Comparison of ENCODE assay signal across 30 mouse cellular contexts in the genomic region with DNA sequence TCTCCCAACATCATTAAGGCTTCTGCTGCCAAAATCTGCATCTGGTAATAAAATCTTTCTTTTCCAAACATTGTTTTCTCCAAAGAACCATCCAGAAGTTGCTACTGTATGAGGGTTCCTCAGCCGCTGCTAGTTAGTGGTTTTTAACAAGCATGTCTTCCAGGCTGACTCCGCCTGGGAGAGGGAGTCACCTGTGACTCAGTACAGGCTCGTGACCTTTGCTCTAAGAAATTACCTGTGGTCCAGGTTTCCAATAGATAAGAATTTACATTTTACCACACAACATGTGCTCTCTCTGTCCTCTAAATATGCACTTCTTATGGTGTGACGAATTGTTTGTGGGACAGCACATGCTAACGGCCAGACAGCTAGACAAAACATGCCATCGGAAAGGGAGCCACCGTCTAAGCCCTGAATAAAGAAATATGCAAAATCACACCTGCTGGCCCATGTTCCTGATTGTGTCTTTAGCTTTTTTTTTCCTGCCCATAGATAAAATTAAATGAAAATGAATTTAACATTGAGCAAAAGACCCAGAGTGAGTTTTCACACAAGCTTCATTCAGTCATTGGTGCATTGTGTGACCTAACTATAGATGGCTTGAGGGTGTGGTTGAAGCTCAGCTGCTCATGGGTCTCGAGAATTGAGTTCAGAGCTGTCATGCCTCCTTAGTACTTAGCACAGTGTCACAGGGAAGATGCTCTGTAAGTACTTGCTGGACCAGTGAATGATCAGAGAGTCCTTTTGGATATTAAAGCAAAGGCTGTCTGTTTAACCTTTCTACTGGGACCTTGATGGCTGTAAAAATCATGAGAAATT. TPM values are rescaled to one million over a fixed set of nuclear protein-coding genes. Genes with fewer than 3 reads are reported as not detected.
A peak's percentile ranks its signal among the peaks of the same experiment; 100 is the strongest.
DNase-seq lines count a peak whose midpoint lies in the region; ATAC-seq and TF ChIP-seq lines count a peak whose summit lies in the region.
"Had no signal": no experiment of that assay in that cellular context is flagged by ENCODE, and none has a peak within 500 bp of the region (broad histone marks: within the 10 kb centered on the region; RNA-seq: fewer than 3 reads in every experiment).

No protein-coding gene starts in this region.

- H3K27ac ChIP-seq in forebrain, embryonic 15.5 days (replicated peaks): no peak overlapping the region
- no peak overlapping the region for H3K27ac ChIP-seq in forebrain, embryonic 12.5 days
- H3K27ac ChIP-seq in midbrain, embryonic 13.5 days: no peak overlapping the region
- H3K27ac ChIP-seq in midbrain, embryonic 11.5 days (ENCODE audit: low read depth, low read length): no peak overlapping the region
- no peak overlapping the region for H3K27ac ChIP-seq in hindbrain, embryonic 12.5 days
- H3K27ac ChIP-seq: hindbrain, embryonic 13.5 days; layer of hippocampus, adult 2 months; limb, embryonic 15.5 days; liver, embryonic 13.5 days; macrophage; neural tube, embryonic 12.5 days had no signal

- H3K27me3 ChIP-seq in forebrain, embryonic 15.5 days: no peaks in the 10 kb centered on the region
- H3K27me3 ChIP-seq in forebrain, embryonic 12.5 days: no peaks in the 10 kb centered on the region
- H3K27me3 ChIP-seq in midbrain, embryonic 13.5 days: no peaks in the 10 kb centered on the region
- no peaks in the 10 kb centered on the region for H3K27me3 ChIP-seq in midbrain, embryonic 11.5 days (ENCODE audit: control insufficient read depth, insufficient read depth, low read length)
- no peaks in the 10 kb centered on the region for H3K27me3 ChIP-seq in myocyte (ENCODE audit: control insufficient read depth, insufficient read depth, insufficient read length)
- H3K27me3 ChIP-seq in hindbrain, embryonic 12.5 days: no peaks in the 10 kb centered on the region
- H3K27me3 ChIP-seq: hindbrain, embryonic 13.5 days; limb, embryonic 15.5 days; liver, embryonic 13.5 days; neural tube, embryonic 12.5 days had no signal

- whole genome bisulfite sequencing in forebrain, embryonic 15.5 days: 49% methylated on average over 8 of the region's 8 CpGs
- 70% methylated on average over 8 of the region's 8 CpGs for WGBS in forebrain, embryonic 12.5 days
- 52% methylated on average over 8 of the region's 8 CpGs for WGBS in midbrain, embryonic 13.5 days
- WGBS in midbrain, embryonic 11.5 days: 68% methylated on average over 8 of the region's 8 CpGs
- 51% methylated on average over 8 of the region's 8 CpGs for WGBS in hindbrain, embryonic 12.5 days

- peak; percentile 79 for ATAC-seq in forebrain, embryonic 15.5 days (replicated peaks)
- no peak for ATAC-seq in forebrain, embryonic 12.5 days (ENCODE audit: low FRiP score)
- peak; percentile 68; the same call in 1 of the 2 replicates for ATAC-seq in midbrain, embryonic 13.5 days
- ATAC-seq in midbrain, embryonic 11.5 days (ENCODE audit: low FRiP score): no peak
- no peak for ATAC-seq in hindbrain, embryonic 12.5 days (ENCODE audit: low FRiP score)
- ATAC-seq: CD4-positive, CD25-positive, alpha-beta regulatory T cell, adult 4 months; lung, postnatal 0 days had no signal

- H3K4me3 ChIP-seq in forebrain, embryonic 15.5 days: no peak overlapping the region
- H3K4me3 ChIP-seq in forebrain, embryonic 12.5 days (replicated peaks): no peak overlapping the region
- H3K4me3 ChIP-seq in midbrain, embryonic 13.5 days (replicated peaks): no peak overlapping the region
- no peak overlapping the region for H3K4me3 ChIP-seq in midbrain, embryonic 11.5 days (ENCODE audit: low read depth, low read length)
- H3K4me3 ChIP-seq in myocyte: no peak overlapping the region
- H3K4me3 ChIP-seq in hindbrain, embryonic 12.5 days: no peak overlapping the region
- H3K4me3 ChIP-seq: erythroblast, embryonic 14.5 days; hindbrain, embryonic 13.5 days; layer of hippocampus, adult 2 months; limb, embryonic 15.5 days; liver, embryonic 13.5 days; neural tube, embryonic 12.5 days had no signal

- H3K4me2 ChIP-seq in forebrain, embryonic 15.5 days (replicated peaks): no peak overlapping the region
- H3K4me2 ChIP-seq in forebrain, embryonic 12.5 days: no peak overlapping the region
- H3K4me2 ChIP-seq in midbrain, embryonic 13.5 days (replicated peaks): no peak overlapping the region
- no peak overlapping the region for H3K4me2 ChIP-seq in midbrain, embryonic 11.5 days
- no peak overlapping the region for H3K4me2 ChIP-seq in myocyte (ENCODE audit: low read depth)
- H3K4me2 ChIP-seq in hindbrain, embryonic 12.5 days (replicated peaks): no peak overlapping the region
- H3K4me2 ChIP-seq: heart, embryonic 11.5 days; hindbrain, embryonic 13.5 days; limb, embryonic 15.5 days; liver, embryonic 13.5 days; neural tube, embryonic 12.5 days had no signal

- H3K9me3 ChIP-seq in forebrain, embryonic 15.5 days: no peaks in the 10 kb centered on the region
- H3K9me3 ChIP-seq in forebrain, embryonic 12.5 days: no peaks in the 10 kb centered on the region
- H3K9me3 ChIP-seq in midbrain, embryonic 13.5 days: peaks cover 3% of the 10 kb centered on the region; the same call in 1 of the 2 replicates
- H3K9me3 ChIP-seq in midbrain, embryonic 11.5 days (ENCODE audit: control insufficient read depth, low read length): no peaks in the 10 kb centered on the region
- no peaks in the 10 kb centered on the region for H3K9me3 ChIP-seq in hindbrain, embryonic 12.5 days (replicated peaks)
- H3K9me3 ChIP-seq: hindbrain, embryonic 13.5 days; limb, embryonic 15.5 days; liver, embryonic 13.5 days; neural tube, embryonic 12.5 days had no signal

- no peak overlapping the region for H3ac ChIP-seq in myocyte (ENCODE audit: control insufficient read depth, insufficient read length)

- TF ChIP-seq CTCF in brain, embryonic 14.5 days (IDR thresholded peaks at IDR 0.05; ENCODE audit: borderline replicate concordance, extremely low read depth, insufficient read depth, insufficient read length): no peak

- no peak overlapping the region for H3K9ac ChIP-seq in forebrain, embryonic 15.5 days (replicated peaks)
- H3K9ac ChIP-seq in forebrain, embryonic 12.5 days: no peak overlapping the region
- H3K9ac ChIP-seq in midbrain, embryonic 13.5 days (replicated peaks): no peak overlapping the region
- H3K9ac ChIP-seq in midbrain, embryonic 11.5 days (ENCODE audit: low read length): no peak overlapping the region
- H3K9ac ChIP-seq in hindbrain, embryonic 12.5 days: no peak overlapping the region
- H3K9ac ChIP-seq: hindbrain, embryonic 13.5 days; limb, embryonic 15.5 days; liver, embryonic 13.5 days; neural tube, embryonic 12.5 days had no signal

- no peaks in the 10 kb centered on the region for H3K79me2 ChIP-seq in myocyte (ENCODE audit: control insufficient read depth, insufficient read depth)

- H3K4me1 ChIP-seq in forebrain, embryonic 15.5 days: peaks cover 14% of the 10 kb centered on the region
- peaks cover 6% of the 10 kb centered on the region; the same call in 1 of the 2 replicates for H3K4me1 ChIP-seq in forebrain, embryonic 12.5 days
- peaks cover 9% of the 10 kb centered on the region; the same call in 1 of the 2 replicates for H3K4me1 ChIP-seq in midbrain, embryonic 13.5 days (replicated peaks)
- peaks cover 3% of the 10 kb centered on the region for H3K4me1 ChIP-seq in midbrain, embryonic 11.5 days (ENCODE audit: control insufficient read depth, insufficient read depth, low read length)
- no peaks in the 10 kb centered on the region for H3K4me1 ChIP-seq in hindbrain, embryonic 12.5 days
- H3K4me1 ChIP-seq: hindbrain, embryonic 13.5 days; liver, embryonic 13.5 days had no signal

- TF ChIP-seq POLR2A in brain, embryonic 14.5 days (IDR thresholded peaks at IDR 0.05; ENCODE audit: borderline replicate concordance, extremely low read depth, insufficient read depth, insufficient read length, poor library complexity, severe bottlenecking): no peak
- no peak for TF ChIP-seq POLR2A in myocyte (IDR thresholded peaks at IDR 0.05; ENCODE audit: insufficient read length, low read depth)

- no peak for DNase-seq in midbrain, embryonic 11.5 days (ENCODE audit: low spot score, missing footprints)
- peak; percentile 60 for DNase-seq in brain, embryonic 14.5 days (ENCODE audit: low read depth)
- no peak for DNase-seq in spleen, postnatal 36 days (ENCODE audit: low spot score in 2 of 2)
- DNase-seq: adrenal gland, postnatal 36 days; cerebellum, adult 2 months; cerebellum, postnatal 14 days; gastrocnemius, postnatal 14 days; heart, postnatal 36 days; kidney, adult 2 months; kidney, postnatal 36 days; layer of hippocampus, postnatal 36 days; left cerebral cortex, postnatal 4 days; liver, embryonic 13.5 days; lung, adult 18-20 months; right cerebral cortex, adult 18-20 months; thymus, postnatal 14 days had no signal

- H3K36me3 ChIP-seq in forebrain, embryonic 15.5 days: no peaks in the 10 kb centered on the region
- H3K36me3 ChIP-seq in forebrain, embryonic 12.5 days (replicated peaks): no peaks in the 10 kb centered on the region
- H3K36me3 ChIP-seq in midbrain, embryonic 13.5 days: no peaks in the 10 kb centered on the region
- no peaks in the 10 kb centered on the region for H3K36me3 ChIP-seq in midbrain, embryonic 11.5 days (ENCODE audit: control insufficient read depth, insufficient read depth, low read length)
- H3K36me3 ChIP-seq in myocyte (ENCODE audit: control insufficient read depth, insufficient read depth): no peaks in the 10 kb centered on the region
- H3K36me3 ChIP-seq in hindbrain, embryonic 12.5 days: no peaks in the 10 kb centered on the region
- H3K36me3 ChIP-seq: hindbrain, embryonic 13.5 days; limb, embryonic 15.5 days; liver, embryonic 13.5 days; neural tube, embryonic 12.5 days had no signal

TF ChIP-seq in myocyte, 11 proteins besides CTCF, POLR2A, EP300 and RAD21:
- TF ChIP-seq MAX (IDR thresholded peaks at IDR 0.05; ENCODE audit: low read depth): no peak
- TF ChIP-seq MYOG (IDR thresholded peaks at IDR 0.05; ENCODE audit: control insufficient read depth in 1 of 3, insufficient read depth in 1 of 3, insufficient read length in 2 of 3, low read depth in 2 of 3): no peak
- no peak for TF ChIP-seq TCF12 (IDR thresholded peaks at IDR 0.05; ENCODE audit: insufficient read depth, poor library complexity, severe bottlenecking)
- TF ChIP-seq POLR2AphosphoS2 (IDR thresholded peaks at IDR 0.05; ENCODE audit: insufficient read length, low read depth): no peak
- TF ChIP-seq CEBPB (IDR thresholded peaks at IDR 0.05; ENCODE audit: insufficient read depth, poor library complexity, severe bottlenecking): no peak
- peak in 2 of 3 experiments; percentile 8 to 10 for TF ChIP-seq MYOD1 (IDR thresholded peaks at IDR 0.05; ENCODE audit: control insufficient read depth in 1 of 3, insufficient read length in 2 of 3, low read depth in 2 of 3)
TF ChIP-seq in myocyte: peak in this region for 1.

RNA-seq across cellular contexts. Expression of gene Ltbp1, which starts 29.0 kb away (rescaled TPM):
- polyA plus RNA-seq in forebrain, embryonic 15.5 days (2015; fragmentation: Nextera tagmentation; extraction: Ambion mirVana): 4.0 and 4.6 TPM in 2 replicates
- 3.4 and 4.0 TPM in 2 replicates for polyA plus RNA-seq in forebrain, embryonic 12.5 days (2016; fragmentation: Nextera tagmentation; extraction: Ambion mirVana)
- 2.6 and 2.7 TPM in 2 replicates for polyA plus RNA-seq in midbrain, embryonic 13.5 days (2015; fragmentation: Nextera tagmentation; extraction: Ambion mirVana)
- 5.5 and 6.2 TPM in 2 replicates for polyA plus RNA-seq in midbrain, embryonic 11.5 days (2014; fragmentation: Nextera tagmentation; extraction: Ambion mirVana)
- polyA plus RNA-seq in brain, embryonic 14.5 days (2012; rRNA removed): 4.1 and 4.2 TPM in 2 replicates
- 19.4 TPM for polyA plus RNA-seq in myocyte (2012; fragmentation: generic; extraction: Trizol)
- 11.3 and 12.0 TPM in 2 replicates for polyA plus RNA-seq in hindbrain, embryonic 12.5 days (2016; fragmentation: Nextera tagmentation; extraction: Ambion mirVana)

Comparison
In these comparisons a context has a peak if more than half of its experiments do, and no peak if none do; other contexts are left out.
1. ATAC-seq: peak in forebrain, embryonic 15.5 days (single experiment) and midbrain, embryonic 13.5 days (single experiment); none in forebrain, embryonic 12.5 days (single experiment), midbrain, embryonic 11.5 days (single experiment) and hindbrain, embryonic 12.5 days (single experiment).